Mouse (Mus musculus) urinary bladder, postnatal 36 days (tissue): Measurements from ENCODE around the gene Tbc1d8.

ENCODE experiments used
- DNase-seq, 2 experiments: peaks; one replicate each; pipeline ENCODE4 v3.0.0; 2022; ENCODE audit warnings: low spot score in 2 of 2, mixed read lengths in 1 of 2

The Tbc1d8 gene

DNA sequence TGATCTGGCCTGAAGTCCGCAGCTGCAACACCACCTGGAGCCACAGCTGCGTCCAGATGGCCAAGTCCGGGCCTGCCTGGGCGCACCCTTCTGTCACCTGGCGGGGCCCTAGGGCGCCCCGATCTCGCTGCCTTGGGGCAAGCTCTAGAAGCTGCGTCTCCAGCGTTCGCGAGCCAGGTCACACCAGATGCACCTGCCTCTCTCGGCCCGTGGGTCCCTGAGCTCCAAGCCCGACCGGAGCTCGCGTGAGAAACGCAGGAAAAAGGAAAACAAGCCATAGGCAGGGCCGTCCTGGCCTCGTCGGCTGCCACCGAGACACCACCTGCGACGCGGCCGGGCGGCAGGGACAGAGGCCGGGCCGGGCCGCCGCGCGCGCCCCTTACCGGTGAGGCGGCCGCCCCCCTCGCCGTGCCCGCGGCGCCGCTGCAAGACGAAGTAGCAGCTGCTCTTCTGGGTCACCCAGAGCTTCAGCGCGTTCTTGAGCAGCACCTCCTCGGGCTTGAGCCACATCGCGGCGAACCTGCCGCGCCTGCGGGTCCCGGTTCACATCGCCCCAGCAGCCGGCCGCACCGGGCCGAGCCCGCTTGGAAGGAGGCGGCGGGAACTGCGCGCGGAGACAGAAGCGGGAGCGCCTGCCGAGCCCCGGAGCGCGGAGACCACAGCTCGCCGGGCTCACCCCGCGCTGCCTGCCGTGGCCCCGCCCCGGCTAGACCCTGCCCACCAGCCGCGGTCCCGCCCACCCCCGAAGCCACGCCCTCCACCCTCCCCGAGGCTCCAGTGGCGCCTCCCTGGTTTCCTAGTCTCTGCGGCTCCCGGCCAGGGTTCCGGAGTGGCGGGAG, at the start of gene Tbc1d8:
Tbc1d8 (minus strand) TSS at position 699 of the 839 bp plus-strand sequence.
- peak; percentile 84 to 91 for DNase-seq

DNA sequence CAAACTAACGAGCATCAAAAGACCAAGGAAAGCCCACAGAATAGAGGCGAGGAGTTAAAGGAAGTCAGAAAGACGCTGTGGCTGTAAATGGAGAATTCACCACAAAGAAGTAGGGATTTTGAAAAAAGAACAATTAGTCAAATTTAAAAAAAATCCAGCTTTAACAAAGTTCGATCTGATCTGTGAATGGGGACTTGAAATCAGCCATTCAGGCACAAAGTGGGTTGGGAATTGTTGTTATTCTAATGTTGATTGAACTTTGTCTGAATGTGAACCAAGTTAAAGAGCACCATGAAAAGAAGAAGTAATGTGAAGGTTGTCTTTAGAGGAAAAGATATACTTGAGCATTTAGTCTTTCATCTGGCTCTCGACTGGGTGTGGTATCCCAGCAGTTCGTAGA, 49.8 kb upstream of the Tbc1d8 start:
- DNase-seq: no peak

DNA sequence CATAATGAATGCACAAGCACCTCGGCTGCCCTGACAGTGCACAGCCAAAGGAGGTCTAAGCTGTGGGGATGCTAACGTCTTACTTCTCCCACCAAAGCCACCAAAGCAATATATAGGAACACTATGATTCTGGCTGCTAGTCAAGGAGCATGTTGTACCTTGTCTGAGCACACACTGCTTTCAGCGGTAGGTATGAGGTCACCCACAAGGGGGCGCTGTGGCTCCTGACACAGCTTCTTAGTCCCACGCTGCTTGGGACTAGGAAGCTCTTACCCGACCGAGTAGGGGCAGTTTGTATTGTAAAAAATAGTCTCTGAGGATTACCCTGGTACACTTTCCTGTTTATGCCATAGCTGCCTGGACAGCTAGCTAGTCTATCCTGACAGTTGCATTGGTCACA, 48.9 kb upstream of the Tbc1d8 start:
- peak; percentile 63 to 75 for DNase-seq

DNA sequence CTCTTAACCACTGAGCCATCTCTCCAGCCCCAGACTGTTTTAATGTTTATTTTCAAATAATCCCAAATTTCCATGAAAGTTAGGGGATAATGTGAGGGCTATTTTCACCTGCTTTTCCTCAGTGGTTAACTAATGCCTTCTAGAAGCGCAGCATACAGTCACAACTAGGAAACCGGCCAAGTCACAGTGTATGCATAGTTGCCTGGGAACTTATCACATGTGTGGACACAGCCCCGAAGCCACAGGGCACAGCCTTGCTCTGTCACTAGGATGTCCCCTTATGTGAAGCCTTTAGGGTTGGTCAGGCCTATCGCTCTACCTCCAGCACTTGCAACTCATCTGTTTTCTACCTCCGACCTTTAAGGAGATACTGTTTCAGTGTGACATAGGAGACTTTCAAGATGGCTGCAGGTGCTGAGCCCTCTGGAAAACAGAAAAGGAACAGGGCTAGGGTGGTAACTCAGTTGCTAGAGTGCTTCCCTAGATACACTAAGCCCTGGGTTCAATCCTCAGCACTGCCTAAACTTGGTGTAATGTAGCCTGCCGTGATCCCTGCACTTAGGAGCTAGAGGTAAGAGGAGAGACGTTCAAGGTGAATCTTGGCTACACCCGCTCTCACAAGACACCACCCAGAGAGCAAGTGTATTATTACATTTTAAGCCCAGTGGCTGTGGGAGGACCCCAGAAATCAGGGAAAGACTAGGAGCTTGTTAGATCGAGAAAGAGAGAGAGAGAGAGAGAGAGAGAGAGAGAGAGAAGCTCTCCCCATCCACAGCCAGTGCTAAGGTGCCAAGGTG, 48.0 kb upstream of the Tbc1d8 start:
- DNase-seq: peak in 1 of 2 experiments; percentile 51

DNA sequence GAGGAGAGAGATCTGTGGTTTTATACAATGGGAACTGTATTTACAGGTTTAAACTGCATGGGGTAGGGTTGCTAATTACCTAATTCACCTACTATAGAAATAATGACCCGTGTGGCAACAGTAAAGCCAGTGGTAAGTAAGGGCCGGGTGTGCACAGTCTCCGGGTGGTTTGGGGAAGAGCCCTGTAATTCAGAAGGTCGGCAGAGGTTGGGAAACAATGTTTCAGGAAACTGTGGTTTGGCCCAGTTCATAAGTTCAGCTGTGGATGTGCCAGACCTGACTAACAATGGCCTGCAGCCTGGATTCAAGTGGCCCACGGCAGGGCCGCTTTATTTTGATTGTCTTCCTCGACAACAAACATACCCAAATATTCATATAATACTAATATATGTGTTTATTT, 47.2 kb upstream of the Tbc1d8 start:
- DNase-seq: peak in 1 of 2 experiments; percentile 11

DNA sequence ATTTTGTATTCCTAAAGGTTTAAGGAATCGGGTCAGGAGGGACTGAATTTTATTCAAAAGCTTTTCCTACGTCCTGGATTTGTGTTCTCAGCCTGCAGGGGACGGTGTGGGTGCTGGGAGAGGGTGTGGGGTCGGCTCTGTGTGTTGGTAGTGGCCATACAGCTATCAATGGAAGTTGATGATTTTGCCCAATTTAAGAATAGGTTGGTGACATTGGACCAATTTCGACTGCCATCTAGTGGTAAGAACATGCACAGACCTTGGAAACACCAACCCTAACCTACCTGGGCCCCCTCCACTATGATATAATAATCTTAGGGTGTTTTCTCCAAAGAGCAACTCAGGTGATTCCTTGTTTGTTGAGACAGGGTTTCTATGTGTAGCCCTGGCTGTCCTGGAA, 44.0 kb upstream of the Tbc1d8 start:
- DNase-seq: peak in 1 of 2 experiments; percentile 13

DNA sequence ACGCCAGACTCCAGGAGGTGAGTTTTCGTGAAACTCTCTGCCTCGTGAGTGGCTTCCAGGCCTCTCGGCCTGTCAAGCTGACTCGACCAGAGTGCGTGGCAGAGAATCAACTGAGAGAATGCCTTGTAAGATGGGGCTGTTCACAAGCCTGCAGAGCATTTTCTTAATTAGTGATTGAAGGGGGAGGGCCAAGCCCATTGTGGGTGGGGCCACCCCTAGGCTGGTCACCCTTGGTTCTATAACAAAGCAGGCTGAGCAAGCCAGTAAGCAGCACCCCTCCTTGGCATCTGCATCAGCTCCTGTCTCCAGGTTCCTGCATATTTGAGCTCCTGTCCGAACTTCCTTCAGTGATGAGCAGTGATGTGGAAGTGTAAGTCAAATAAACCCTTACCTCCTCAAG, 42.8 kb upstream of the Tbc1d8 start:
- no peak for DNase-seq

DNA sequence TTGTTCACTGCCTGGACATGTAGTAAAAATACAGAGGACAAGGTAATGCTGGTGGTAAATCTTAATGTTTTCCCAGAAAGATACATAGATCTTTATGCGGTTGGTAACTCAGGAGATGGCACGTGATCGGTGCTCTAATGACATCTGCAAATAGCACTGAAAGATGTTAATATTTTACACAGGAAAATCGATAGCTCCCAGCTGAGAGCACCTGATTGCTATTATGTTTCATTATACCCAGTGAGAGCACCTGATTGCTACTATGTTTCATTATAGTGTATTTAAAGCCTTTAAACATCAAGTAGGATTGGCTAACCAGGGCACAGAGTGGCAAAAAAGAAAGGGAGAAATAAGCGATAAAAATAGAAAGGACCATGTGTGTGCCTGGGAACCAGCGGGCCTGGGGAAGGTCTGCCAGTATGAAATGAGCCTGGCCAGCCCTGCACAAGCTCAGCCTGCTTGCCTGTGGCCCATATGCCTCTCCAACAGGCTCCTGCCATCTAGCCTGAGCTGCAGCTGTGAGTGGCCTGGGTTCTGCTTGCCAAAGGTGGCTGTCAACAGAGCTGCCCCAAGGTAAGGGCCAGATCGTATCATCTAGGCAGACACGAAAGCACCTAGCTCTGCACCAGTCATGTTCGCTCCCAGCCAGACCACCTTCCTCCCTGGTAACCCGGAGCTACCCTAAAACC, 36.9 kb upstream of the Tbc1d8 start:
- DNase-seq: no peak

DNA sequence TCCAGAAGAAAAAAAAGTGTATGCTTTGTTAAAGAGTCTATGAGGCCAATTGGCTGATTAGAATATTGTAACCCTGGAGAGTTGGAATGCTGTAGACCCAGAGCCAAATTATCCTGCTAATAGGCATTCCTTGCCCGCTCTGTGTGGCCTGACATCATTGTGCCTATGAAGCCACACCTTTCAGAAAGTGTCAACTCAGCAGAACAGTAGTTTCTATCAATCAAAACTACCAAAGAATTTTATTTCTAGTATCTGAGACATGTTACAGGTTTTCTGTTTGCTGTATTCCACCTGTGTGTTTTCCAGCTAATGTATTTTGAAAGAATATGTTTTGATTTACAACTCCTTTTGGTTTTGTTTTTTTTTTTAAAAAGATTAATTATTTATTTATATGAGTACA, 33.6 kb upstream of the Tbc1d8 start:
- DNase-seq: no peak

DNA sequence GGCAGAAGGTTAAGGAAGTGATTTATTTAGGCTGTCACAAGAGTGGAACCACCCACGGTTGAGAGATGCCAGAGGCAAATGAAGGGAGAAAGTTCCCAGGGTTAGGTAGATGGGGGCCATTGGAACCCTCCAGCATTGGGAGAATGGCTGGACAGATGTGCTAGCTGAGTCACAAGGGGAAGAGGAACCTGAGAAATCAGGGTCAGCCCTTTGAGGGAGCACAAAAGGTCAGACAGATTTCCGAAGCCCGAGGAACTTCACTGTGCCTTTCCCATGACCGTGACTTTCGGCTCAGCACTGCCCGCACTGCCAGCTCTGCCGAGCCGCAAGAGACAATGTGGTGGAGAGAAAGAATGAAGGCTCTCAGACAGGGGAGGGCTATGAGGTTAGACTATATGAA, 33.2 kb upstream of the Tbc1d8 start:
- no peak for DNase-seq

DNA sequence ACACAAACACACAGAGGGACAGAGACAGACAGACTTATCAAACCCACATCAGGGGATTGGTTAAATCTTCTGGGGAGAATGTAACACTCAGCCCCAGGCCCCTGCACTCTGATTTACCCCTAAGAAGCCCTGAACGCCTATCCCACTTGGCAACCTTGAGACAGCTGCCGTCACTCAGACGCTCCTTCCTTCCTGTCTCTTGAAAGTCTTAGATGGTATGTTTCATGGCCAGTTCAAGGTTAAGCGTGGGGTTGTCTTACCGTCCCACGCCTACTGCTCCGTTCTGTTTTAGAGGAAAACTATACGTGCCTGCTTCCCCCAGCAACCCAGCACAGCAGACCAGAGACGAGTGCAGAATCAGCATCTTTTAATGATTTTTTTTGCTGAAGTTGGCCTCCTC, 27.0 kb upstream of the Tbc1d8 start:
- DNase-seq: no peak

DNA sequence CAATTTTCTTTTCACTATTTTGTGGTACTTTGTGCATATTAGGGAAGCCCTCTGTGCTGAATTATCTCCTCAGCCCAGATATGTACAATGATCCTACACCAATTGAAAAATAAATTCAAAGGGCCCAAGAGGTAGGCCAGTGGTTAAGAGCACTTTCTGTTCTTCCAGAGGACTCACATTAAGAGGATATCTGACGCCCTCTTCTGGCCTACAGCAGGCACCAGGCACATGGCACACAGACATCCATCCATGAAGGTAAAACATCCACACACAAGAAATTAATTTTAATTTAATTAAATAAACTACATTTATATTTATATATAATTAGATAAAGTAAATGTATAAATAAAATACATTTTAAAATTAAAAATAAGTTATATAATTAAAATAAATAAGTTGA, 25.7 kb upstream of the Tbc1d8 start:
- DNase-seq: peak in 1 of 2 experiments; percentile 17

DNA sequence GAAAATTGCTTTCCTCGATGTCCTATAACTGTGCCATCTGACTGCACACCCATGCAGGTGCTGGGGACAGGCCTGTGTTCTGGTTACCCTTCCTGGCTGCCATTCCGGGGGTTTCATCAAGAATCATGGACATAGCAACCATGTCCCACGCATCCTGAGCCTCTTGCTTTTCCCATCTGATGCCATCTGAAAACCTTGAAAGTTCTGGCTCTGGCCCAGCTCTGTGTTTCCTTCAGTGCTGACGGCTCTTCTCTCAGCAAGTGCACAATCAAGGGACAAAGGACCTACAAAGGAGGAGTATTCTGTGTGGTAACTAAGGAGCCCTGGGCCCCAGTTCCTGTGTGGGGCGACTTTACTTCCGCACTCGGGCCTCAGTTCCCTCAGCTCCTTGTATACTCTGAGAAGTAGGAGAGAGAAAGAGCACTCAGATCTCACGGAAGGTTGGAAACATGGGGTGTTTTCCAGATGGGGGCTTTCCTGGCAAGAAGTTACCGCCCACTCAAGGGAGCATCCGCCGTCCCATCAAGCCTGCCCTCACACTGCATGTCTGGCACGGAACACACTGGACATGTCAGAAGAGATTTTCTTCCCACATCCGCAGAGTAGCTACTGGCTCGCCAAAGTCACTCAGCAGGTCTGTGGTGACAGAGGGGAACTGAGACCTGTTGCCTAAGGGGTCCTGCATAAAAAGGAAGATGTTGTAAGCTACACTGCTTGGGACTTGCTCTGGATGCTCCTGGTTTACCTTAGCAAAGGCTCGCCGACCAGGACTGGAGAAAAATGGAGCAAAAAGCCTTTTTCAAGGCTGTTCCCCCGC, 24.5 kb upstream of the Tbc1d8 start:
- DNase-seq: no peak

DNA sequence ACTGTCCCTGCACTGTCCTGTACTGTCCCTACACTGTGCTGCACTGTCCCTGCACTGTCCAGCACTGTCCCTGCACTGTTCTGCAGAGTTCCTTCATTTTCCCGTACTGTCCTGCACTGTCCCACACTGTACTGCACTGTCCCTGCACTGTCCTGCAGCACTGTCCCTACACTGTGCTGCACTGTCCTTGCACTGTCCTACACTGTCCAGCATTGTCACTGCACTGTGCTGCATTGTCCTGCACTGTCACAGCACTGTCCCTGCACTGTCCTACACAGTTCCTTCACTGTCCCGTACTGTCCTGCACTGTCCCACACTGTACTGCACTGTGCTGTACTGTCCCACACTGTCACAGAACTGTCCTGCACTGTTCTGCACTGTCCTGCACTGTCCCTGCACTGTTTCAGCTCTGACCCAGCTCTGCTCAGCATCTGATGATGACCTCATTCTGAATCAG, 21.0 kb upstream of the Tbc1d8 start:
- DNase-seq: no peak

DNA sequence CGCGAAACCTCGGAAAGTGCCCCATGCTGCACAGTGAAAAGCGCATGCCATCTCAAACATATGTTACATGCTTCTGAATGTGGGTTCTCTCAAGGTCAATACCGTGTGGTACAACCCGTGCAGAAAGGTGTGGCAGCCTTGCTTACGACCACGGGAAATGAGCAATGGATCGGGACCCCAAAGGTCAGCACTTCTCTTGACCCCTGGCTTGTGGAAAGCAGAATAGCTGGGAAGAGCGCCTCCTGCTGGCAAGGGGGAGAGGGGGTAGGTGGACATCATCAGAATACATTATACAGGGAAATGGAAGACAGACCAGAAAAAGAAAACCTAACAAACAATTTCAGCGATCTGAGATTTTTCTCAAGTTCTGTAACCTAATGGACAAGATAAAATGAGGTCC, 19.2 kb upstream of the Tbc1d8 start:
- no peak for DNase-seq

DNA sequence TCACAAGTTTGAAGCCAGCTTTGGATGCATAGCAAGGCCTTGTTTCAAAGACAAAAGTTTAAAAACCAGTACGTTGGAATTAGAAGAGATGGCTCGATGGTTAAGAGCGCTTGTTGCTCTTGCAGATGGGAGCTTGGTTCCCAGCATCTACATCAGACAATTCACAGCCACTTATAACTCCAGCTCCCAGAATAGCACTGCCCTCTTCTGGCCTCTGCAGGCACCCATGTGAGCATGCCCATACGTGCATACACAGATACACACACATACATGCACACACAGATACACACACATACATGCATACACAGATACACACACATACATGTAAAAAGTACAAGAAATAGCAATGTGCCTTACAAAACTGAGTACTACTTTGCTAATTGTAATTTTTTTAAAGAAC, 18.4 kb upstream of the Tbc1d8 start:
- DNase-seq: no peak

DNA sequence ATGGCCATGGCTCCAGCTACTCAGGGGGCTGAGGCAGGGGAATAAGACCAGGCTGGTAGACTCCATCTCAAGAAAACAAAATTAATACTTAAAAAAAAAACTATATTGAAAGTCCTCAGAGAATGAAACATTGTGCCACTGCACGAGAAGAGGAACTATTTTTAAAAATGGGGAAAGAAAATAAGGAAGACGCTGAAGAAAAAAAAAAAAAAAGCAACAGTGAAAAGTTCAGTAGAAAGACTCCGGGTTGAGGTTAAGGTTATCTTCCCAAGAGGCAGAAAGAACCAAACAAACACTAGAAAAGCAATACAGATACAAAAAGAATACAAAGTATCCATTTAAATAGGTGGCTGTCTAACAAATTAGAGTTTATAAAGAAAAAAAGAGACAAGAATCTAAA, 15.1 kb upstream of the Tbc1d8 start:
- DNase-seq: no peak

DNA sequence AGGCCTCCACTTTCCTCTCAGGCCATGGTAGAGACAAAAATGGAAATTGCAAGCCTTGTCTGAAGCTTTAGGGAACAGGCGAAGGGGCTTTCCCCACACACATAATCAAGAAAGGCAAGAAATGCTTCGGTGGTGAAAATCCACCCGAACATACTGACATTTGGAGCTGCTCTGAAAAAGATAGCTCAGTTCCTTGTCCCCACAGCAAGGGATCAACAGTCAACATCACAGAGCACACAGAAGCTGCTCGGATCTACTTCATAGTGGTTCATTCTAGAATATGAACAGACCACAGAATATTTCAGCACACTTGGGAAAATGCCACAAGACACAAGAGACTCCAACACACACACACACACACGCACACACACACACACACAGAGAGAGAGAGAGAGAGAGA, 14.6 kb upstream of the Tbc1d8 start:
- DNase-seq: no peak

DNA sequence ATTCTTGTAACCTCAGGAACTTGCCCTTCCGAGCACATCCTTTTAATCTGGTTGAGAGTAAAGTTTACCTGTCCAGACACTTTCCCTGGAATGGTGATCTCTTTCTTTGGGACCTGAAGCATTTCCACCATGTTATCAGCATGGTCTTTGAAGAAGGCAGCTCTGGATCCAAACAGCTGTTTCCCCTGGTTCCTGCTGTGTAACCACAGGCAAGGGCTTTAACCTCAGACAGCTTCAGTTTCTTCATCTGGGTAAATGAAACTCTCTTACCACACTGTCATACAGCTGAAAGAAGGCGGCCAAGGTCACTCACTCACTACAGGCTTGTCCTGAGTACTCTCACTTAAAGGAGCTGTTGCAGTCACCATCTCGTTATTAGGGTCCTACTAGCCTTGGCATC, 8.8 kb upstream of the Tbc1d8 start:
- no peak for DNase-seq

DNA sequence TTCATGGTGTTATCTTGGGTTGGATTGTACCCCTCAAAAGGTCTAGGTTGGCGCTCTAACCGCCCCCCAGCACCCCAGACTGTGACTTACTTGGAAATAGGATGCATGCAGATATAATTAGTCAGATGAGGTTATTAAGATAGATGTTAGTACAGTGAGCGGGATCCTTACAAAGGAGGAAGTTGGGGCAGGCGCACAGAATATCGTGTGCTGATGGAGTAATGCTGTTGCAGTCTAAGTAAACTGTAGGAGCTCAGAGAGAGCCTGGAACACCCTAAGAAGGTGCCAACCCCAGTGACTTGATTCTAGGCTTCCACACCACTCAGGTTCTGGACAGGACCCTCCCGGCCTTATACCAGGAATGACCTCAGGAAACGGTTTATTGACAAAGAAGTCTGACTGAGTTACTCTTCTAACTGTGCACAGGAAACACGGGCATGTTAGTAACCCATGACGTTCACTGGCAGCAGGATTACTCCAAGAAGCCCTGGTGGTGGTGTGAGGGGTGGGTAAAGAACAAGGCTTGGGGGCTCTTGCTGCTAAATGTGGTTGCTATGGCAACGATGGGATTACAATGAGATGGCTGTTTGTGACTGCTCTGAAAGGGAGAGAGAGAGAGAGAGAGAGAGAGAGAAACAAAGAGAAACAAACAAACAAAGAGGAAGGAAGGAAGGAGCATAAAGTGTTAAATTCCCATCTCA, 3.7 kb upstream of the Tbc1d8 start:
- DNase-seq: no peak

DNA sequence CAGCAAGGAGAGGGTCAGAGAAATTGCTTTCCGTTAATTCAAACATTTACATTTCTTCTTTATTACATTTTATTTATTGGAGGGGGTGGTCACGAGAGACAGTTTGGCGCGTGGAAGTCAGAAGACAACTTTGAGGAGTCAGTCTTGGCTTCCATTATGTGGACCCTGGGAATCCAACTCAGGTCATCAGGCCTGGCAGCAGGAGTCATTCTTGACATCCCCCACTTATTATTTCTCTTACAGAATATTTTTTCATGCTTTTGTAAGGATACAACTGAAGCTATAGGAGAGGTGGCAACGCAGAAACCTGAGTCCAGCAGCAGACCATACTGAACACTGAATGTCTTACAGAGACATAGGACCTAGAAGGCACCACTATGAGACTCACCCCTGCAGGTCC, 699 bp upstream of the Tbc1d8 start:
- no peak for DNase-seq
